Mouse (Mus musculus): Measurements from ENCODE around the gene Susd1.

Susd1 gene

DNA sequence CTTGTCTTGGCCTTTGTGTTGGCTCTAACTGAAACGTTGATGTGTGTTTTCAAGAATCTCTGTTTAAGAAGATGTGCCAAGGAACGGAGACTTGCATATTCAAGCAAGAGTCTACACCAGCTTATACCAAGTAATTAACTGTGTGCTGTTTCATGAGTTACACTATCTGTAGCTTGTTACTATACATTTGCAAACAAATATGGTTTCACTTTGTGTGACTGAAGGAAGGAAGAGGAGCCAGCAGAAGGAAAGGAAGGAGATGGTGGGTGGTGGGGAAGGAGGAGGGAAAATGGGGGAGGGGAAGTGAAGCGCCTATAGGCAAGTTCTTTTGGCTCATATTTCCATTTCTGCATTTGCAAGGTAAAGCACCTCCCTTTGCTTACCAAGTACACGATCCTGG is 58.0 kb downstream of the Susd1 start:
- DNase-seq (ENCODE audit: low spot score) = no peak

GRCm38 (mm10) chr4:59379876-59380275 is 58.6 kb downstream of the Susd1 start:
- DNase-seq (ENCODE audit: low spot score) = no peak

- DNase-seq (ENCODE audit: low spot score) = no peak
Observed at GRCm38 (mm10) chr4:59378631-59379030, 59.8 kb downstream of the Susd1 start.

DNA sequence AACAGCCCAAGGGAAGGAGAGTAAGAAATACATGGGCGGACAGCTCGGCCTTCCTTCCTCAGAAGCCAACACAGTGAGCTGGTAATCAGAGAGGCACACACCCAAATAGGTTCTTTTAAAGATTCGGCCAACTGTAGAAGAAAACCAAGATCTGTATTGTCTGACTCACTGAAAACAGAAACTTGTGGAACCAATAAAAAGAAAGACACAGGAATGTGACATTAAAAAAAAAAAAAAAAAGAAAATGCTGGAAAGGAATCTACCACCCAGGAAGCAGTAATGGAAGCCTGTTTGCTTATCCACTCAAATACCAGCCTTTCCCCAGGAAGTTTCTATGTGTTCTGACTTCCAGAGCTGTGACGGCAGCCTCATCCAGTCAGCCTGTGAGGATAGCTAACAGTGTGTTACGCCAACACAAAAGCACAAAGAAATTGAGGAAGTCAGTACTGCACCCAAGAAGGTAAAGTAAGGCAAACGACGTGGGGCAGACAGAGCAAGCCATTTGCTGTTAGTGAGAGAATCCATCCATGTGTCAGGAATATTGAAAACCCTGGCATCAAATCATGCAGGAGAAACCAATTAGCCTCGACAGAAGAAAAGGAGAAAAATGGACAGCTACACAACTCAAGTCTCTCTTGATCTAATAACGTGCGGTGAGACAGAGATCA is 64.0 kb downstream of the Susd1 start:
- no peak for DNase-seq (ENCODE audit: low spot score)

GRCm38 (mm10) chr4:59372546-59373157 is 65.8 kb downstream of the Susd1 start:
- no peak for DNase-seq (ENCODE audit: low spot score)

GRCm38 (mm10) chr4:59371910-59372309 is 66.5 kb downstream of the Susd1 start:
- no peak for DNase-seq (ENCODE audit: low spot score)

GRCm38 (mm10) chr4:59369941-59370340 is 68.5 kb downstream of the Susd1 start:
- no peak for DNase-seq (ENCODE audit: low spot score)

DNA sequence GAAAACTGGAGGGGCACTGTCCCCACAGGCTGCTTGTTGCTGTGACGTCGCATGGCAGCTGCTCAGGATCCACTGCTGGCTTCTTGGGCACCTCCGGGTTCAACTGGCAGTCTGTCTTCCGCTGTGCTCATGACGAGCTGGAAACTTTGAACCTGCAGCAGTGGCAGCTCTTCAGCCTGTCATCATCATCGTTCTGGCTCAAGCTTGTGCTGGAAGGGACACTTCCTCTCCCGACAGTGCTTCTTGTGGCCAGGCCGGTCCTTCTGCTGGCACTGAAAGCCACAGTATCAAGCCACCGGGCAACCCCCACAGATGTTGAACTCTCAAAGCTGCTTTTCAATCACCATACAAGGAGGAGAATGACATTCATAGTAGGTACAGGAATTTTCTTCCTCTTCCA is 70.3 kb downstream of the Susd1 start:
- no peak for DNase-seq (ENCODE audit: low spot score)

DNA sequence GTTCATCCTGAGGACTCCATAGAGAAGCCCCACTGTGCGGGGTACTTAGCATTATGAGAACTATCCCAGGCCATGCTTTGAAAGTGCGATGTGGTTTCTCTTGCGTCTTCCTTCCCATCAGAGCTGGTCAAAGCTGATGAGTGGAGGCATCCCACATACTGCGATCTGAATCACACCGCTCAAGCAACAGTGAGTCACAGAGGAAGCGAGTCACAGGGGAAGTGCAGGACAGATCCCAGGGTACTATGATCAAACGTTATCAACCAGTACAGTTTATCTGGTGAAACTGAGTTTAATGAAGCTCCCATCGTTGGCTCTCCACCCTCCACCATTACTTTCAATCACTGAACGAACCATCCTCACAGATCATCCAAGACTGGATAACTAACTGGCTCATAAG is 72.2 kb downstream of the Susd1 start:
- no peak for DNase-seq (ENCODE audit: low spot score)

GRCm38 (mm10) chr4:59365571-59365970 is 72.9 kb downstream of the Susd1 start:
- DNase-seq (ENCODE audit: low spot score) = no peak

DNA sequence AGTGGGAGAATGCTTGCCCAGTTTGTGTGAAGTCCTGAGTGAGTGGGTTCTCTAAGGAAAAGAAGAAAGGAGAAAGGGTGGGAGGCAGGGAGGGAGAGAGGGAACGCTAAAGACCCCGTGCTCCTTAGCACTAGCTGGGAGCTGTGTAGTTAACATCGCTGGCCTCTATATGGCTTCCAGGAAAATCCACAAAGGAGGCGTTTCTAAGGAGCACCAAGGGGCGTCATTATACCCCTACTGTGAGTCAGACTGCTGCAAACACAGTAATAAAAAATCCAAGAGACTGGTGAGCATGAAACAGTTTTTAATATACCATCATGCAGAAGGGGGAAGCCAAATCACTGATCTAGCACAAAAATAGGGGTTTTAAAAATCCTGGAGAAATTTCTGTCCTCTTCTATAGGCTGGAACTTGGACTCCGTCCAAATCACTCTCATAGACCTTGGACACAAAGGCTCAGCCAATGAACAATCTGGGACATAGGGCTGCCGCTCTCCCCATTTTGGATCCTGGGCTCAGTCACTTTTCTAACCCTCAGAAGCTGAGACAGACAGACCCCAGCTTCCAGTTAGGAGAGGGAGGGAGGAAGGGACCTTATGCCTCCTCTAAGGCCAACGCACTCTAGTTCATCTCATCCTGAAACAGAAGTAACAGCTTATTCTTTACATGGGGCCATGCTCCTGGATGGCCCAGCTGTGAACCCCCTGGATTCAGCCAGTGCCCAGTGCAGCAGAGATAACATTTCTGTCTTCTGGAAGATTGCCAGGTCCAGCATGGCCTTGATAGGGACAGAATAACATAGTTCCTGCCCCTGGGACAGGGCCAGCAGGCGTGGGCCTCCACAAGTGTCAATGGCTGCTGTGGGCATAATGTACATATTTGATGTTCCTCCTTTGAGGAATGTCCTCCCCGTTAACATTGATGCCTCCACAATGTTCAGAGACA is 73.9 kb downstream of the Susd1 start:
- DNase-seq (ENCODE audit: low spot score) = no peak

- no peak for DNase-seq (ENCODE audit: low spot score)
Observed at GRCm38 (mm10) chr4:59363041-59363440, 75.4 kb downstream of the Susd1 start.

GRCm38 (mm10) chr4:59360704-59361103 is 77.7 kb downstream of the Susd1 start:
- DNase-seq (ENCODE audit: low spot score) = peak; percentile 73

GRCm38 (mm10) chr4:59359921-59360320 is 78.5 kb downstream of the Susd1 start:
- DNase-seq (ENCODE audit: low spot score) = no peak

GRCm38 (mm10) chr4:59358960-59359359 is 79.5 kb downstream of the Susd1 start:
- no peak for DNase-seq (ENCODE audit: low spot score)

DNA sequence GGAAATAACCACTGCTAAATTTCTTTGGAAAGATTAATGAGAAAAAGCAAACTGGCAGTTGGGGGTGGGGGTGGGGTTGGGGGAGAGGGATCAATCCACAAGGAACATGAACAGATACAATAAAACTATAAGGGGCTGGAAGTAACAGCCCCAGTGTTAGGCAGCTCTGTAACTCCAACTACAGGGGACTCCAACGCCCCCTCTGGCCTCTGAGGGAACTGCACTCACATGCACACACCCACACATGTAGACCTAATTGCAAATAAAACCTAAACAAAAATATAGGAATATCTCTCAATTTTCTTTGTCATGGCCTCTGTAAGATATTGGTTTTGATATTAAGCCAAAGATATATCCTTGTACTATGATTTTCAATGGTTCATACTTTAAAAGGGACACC is 83.0 kb downstream of the Susd1 start:
- DNase-seq (ENCODE audit: low spot score) = no peak

DNA sequence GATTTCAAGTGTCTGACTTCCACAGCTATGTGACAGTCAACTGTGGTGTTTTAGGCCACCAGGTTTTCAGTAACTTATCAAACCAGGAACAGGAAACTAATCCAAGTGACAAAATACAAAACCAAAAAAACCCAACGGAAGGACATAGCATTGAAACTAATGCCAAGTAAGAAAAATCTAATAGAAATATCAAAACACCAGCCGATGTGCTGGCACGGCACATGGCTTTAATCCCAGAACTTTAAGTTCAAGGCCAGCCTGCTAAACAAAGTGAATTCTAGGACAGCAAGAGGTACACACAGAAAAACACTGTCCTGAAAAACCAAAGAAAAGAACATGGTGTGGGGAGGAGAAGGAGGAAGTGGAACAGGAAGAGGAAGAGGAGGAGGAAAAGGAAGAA is 83.8 kb downstream of the Susd1 start:
- DNase-seq (ENCODE audit: low spot score) = no peak

DNA sequence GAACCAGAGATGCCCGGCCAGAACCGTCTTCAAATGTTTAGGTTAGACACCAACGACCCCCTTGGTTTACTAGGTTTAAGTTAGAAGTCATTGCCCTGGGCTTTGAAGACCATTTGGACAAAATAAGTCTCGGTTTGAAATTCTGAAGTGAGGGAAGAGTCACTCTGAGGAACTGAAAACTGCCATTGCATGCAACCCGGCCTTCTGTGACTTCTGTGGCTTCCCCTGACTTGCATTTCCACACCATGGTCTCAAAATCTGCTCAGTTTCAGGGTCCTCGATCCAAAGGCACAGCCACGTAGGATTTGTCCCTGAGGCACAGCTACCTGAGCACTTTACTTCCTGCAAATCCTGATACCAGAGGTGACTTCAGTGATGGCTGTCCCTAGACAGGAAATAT is 86.5 kb downstream of the Susd1 start:
- no peak for DNase-seq (ENCODE audit: low spot score)

DNA sequence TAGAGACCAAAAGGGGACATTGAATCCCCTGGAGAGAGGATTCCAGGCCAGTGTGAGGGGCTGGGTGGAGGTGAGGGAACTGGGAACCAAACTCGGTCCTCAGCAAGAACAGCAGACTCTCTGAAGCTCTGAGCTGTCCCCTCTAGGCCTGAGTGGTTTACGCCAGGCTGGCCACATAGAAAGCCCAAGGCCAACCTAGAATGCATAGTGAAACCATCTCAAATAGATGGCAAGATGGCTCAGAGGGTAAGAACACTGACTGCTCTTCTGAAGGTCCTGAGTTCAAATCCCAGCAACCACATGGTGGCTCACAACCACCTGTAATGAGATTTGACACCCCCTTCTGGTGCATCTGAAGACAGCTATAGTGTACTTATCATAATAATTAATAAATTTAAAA is 88.1 kb downstream of the Susd1 start:
- DNase-seq (ENCODE audit: low spot score) = no peak

- DNase-seq (ENCODE audit: low spot score) = no peak
Observed at GRCm38 (mm10) chr4:59349425-59350185, 88.8 kb downstream of the Susd1 start.

DNA sequence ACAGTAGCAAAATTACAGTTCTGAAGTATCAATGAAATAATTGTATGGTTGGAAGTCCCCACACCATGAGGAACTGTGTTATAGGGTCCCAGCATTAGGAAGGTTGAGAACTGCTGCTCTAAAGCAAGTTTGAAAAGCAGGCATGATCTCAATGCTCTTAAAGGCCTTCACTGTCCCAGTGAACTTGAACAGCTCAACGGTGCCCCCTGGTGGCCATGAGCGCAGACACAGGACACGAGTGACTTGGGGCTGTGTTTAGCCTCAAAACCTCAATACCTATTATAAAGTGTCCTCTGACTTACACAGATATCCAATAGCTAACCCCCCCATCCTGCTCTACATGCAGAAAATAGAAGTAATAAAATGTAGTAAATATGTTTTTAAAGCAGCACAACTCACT is 97.7 kb downstream of the Susd1 start:
- peak; percentile 77 for DNase-seq (ENCODE audit: low spot score)

DNA sequence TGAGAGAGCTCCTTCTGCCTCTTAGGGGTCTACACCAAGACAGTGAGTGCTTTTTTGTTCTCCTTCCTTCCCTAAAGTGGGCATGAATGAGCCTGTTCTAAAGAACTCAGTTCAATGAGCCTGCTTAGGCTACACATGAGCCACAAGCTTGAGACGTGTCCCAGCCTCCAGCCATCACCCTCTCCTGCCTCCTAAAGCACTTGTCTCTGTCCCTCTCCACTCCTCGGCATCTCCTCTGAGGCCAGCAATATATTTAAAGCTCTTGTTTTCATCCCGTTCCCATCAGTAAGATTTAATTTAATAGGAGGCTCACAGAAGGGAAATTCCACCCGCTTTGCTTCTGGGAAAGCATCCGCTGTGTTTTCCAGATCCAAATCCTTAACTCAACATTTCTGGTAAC is 98.4 kb downstream of the Susd1 start:
- no peak for DNase-seq (ENCODE audit: low spot score)

Data from spleen, adult 12 weeks (tissue).